ENCODE assay signal across 10 mouse cellular contexts in genomic region chr5:66545573-66546141, GRCm38 (mm10).
DNase-seq lines count a peak whose midpoint lies in the region; ATAC-seq and TF ChIP-seq lines count a peak whose summit lies in the region.
"Had no signal": no experiment of that assay in that cellular context is flagged by ENCODE, and none has a peak within 500 bp of the region (broad histone marks: within the 10 kb centered on the region; RNA-seq: fewer than 3 reads in every experiment).

No protein-coding gene starts in this region.

- peak; percentile 56 for DNase-seq in layer of hippocampus, adult 11-12 months (ENCODE audit: low spot score)
- no peak for DNase-seq in layer of hippocampus, postnatal 14 days (ENCODE audit: low spot score in 2 of 2)
- peak; percentile 89 for DNase-seq in brain, embryonic 14.5 days (ENCODE audit: low read depth)
- peak; percentile 71 for DNase-seq in forebrain, embryonic 14.5 days (ENCODE audit: low spot score)
- peak; percentile 70 for DNase-seq in midbrain, embryonic 14.5 days
- DNase-seq in liver: no peak
- no peak for DNase-seq in lung, adult 2 months
- no peak for DNase-seq in kidney, postnatal 4 days
- DNase-seq: gastrocnemius, postnatal 14 days had no signal

- H3K4me2 ChIP-seq in forebrain, embryonic 14.5 days (ENCODE audit: low read length): peak overlapping the region; percentile 10
- H3K4me2 ChIP-seq in midbrain, embryonic 14.5 days (ENCODE audit: low read length): peak overlapping the region; percentile 37
- H3K4me2 ChIP-seq: liver, embryonic 15.5 days had no signal

- no peak for TF ChIP-seq POLR2A in brain, embryonic 14.5 days (IDR thresholded peaks at IDR 0.05; ENCODE audit: borderline replicate concordance, extremely low read depth, insufficient read depth, insufficient read length, poor library complexity, severe bottlenecking)
- no peak for TF ChIP-seq POLR2A in lung, adult 2 months (IDR thresholded peaks at IDR 0.05; ENCODE audit: borderline replicate concordance, extremely low read depth, low read depth, low read length)

- no peaks in the 10 kb centered on the region for H3K27me3 ChIP-seq in forebrain, embryonic 14.5 days (replicated peaks; ENCODE audit: control insufficient read depth, insufficient read depth, low read length)
- no peaks in the 10 kb centered on the region for H3K27me3 ChIP-seq in midbrain, embryonic 14.5 days (ENCODE audit: control insufficient read depth, insufficient read depth, low read length)
- H3K27me3 ChIP-seq: liver, embryonic 15.5 days had no signal

- H3K4me3 ChIP-seq in forebrain, embryonic 14.5 days (ENCODE audit: low read depth, low read length): no peak overlapping the region
- no peak overlapping the region for H3K4me3 ChIP-seq in midbrain, embryonic 14.5 days (replicated peaks; ENCODE audit: low read depth, low read length)
- H3K4me3 ChIP-seq in lung, adult 2 months (replicated peaks; ENCODE audit: extremely low read depth, low read depth, low read length): no peak overlapping the region
- H3K4me3 ChIP-seq: liver, embryonic 15.5 days had no signal

- 5% methylated on average over 10 of the region's 10 CpGs for WGBS in forebrain, embryonic 14.5 days
- 3% methylated on average over 10 of the region's 10 CpGs for WGBS in midbrain, embryonic 14.5 days
- WGBS in lung, adult 2 months: 79% methylated on average over 10 of the region's 10 CpGs

- peak overlapping the region; percentile 40 for H3K9ac ChIP-seq in forebrain, embryonic 14.5 days (ENCODE audit: low read length)
- H3K9ac ChIP-seq in midbrain, embryonic 14.5 days (replicated peaks; ENCODE audit: low read length): peak overlapping the region; percentile 43; the same call in 1 of the 2 replicates
- H3K9ac ChIP-seq: liver, embryonic 15.5 days had no signal

- H3K9me3 ChIP-seq in forebrain, embryonic 14.5 days (replicated peaks; ENCODE audit: control insufficient read depth, low read length): no peaks in the 10 kb centered on the region; the same call in 1 of the 2 replicates
- H3K9me3 ChIP-seq in midbrain, embryonic 14.5 days (ENCODE audit: control insufficient read depth, low read length): peaks cover 8% of the 10 kb centered on the region
- H3K9me3 ChIP-seq: liver, embryonic 15.5 days had no signal

- peaks cover 9% of the 10 kb centered on the region for H3K4me1 ChIP-seq in forebrain, embryonic 14.5 days (ENCODE audit: control insufficient read depth, insufficient read depth, low read length)
- H3K4me1 ChIP-seq in midbrain, embryonic 14.5 days (ENCODE audit: control insufficient read depth, insufficient read depth, low read length): peaks cover 17% of the 10 kb centered on the region
- H3K4me1 ChIP-seq in lung, adult 2 months (ENCODE audit: control insufficient read depth, insufficient read depth, low read length): peaks cover 22% of the 10 kb centered on the region
- H3K4me1 ChIP-seq: liver, embryonic 15.5 days had no signal

- no peaks in the 10 kb centered on the region for H3K36me3 ChIP-seq in forebrain, embryonic 14.5 days (ENCODE audit: control insufficient read depth, insufficient read depth, low read length)
- no peaks in the 10 kb centered on the region for H3K36me3 ChIP-seq in midbrain, embryonic 14.5 days (ENCODE audit: control insufficient read depth, insufficient read depth, low read length)
- H3K36me3 ChIP-seq: liver, embryonic 15.5 days had no signal

- no peak for TF ChIP-seq CTCF in brain, embryonic 14.5 days (IDR thresholded peaks at IDR 0.05; ENCODE audit: borderline replicate concordance, extremely low read depth, insufficient read depth, insufficient read length)
- TF ChIP-seq CTCF in lung, adult 2 months (IDR thresholded peaks at IDR 0.05; ENCODE audit: insufficient read depth, low read length): no peak

- peak overlapping the region; percentile 58 for H3K27ac ChIP-seq in forebrain, embryonic 14.5 days (ENCODE audit: low read depth, low read length)
- H3K27ac ChIP-seq in midbrain, embryonic 14.5 days (replicated peaks; ENCODE audit: low read depth, low read length): peak overlapping the region; percentile 81
- H3K27ac ChIP-seq: liver, embryonic 15.5 days had no signal

- ATAC-seq in forebrain, embryonic 14.5 days: peak; percentile 85
- peak; percentile 88 for ATAC-seq in midbrain, embryonic 14.5 days (ENCODE audit: low FRiP score, low TSS enrichment)

Comparison
In these comparisons a context has a peak if more than half of its experiments do, and no peak if none do; other contexts are left out.
1. DNase-seq: peak in layer of hippocampus, adult 11-12 months (single experiment), brain, embryonic 14.5 days (single experiment), forebrain, embryonic 14.5 days (single experiment) and midbrain, embryonic 14.5 days (single experiment); none in layer of hippocampus, postnatal 14 days (0 of 2), liver (single experiment), lung, adult 2 months (single experiment) and kidney, postnatal 4 days (0 of 2).